Mouse (Mus musculus) gastrocnemius, adult 2 months (tissue): ENCODE measurements at regions not wholly inside any gene's neighbourhood (a gene's known extent, or its start where the extent isn't known, plus 50 kb on each side); places are given as distances from the start of the nearest gene placed in this dataset.
A peak's percentile ranks its signal among the peaks of the same experiment; 100 is the strongest.

Experiments used
- DNase-seq: peaks from one replicate; pipeline ENCODE4 v3.0.0; 2022
- H3K27ac ChIP-seq: fragments of 200-600 bp; 2 replicates; pipeline ENCODE4 v1.8.1; 2022; ENCODE audit warnings: mild to moderate bottlenecking
- H3K4me3 ChIP-seq: fragments of 200-600 bp; 2 replicates; pipeline ENCODE4 v1.8.1; 2022; ENCODE audit warnings: mild to moderate bottlenecking, moderate library complexity
- CTCF ChIP-seq: fragments of 200-600 bp; IDR thresholded peaks from 2 replicates; pipeline ENCODE4 v1.8.1; 2022; ENCODE audit warnings: antibody characterized with exemption, mild to moderate bottlenecking, moderate library complexity
- intact Hi-C: fragments of 180-260 bp; cut with DNase I; formaldehyde crosslinking; loops from one replicate; pipeline ENCODE4 v1.15.1; 2025

DNA sequence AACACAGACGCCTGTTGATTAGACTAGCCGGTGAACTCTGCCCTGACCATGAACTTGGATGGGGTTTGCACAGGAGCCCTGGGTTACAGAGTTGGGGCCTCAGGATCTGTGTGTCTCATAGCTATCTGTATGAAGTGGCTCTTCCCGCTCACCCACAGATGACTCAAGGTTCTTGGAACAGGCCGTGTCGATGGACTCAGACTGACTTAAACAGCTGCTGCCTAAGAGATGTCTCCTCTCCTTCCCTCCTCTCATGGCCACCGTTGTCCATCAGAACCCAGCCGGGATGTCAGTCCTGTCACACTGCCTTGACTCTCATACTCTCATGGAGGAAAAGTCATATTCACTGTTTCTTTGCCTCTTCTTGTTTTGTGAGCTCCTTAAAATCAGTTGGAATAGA, 121.2 kb upstream of the Tgfbr2 start:
- Histone ChIP-seq H3K4me3 (no peak overlapping the region), H3K27ac (no peak overlapping the region)
- no peak for DNase-seq
- no peak for TF ChIP-seq CTCF
- intact Hi-C loops, result no loop called here

- TF ChIP-seq CTCF, result no peak
- intact Hi-C loops, result no loop called here
- no peak overlapping the region for H3K4me3 ChIP-seq
- DNase-seq, result no peak
- no peak overlapping the region for H3K27ac ChIP-seq
Observed at GRCm38 (mm10) chr9:116294073-116294472, 118.9 kb upstream of the Tgfbr2 start.

GRCm38 (mm10) chr9:116293110-116293509, 118.0 kb upstream of the Tgfbr2 start:
- peak; percentile 40 for DNase-seq
- H3K4me3 ChIP-seq, result no peak overlapping the region
- intact Hi-C loops, result no loop called here
- TF ChIP-seq CTCF, result no peak
- peak overlapping the region; percentile 24; the same call in 1 of the 2 replicates for H3K27ac ChIP-seq

GRCm38 (mm10) chr9:116291624-116292023, 116.5 kb upstream of the Tgfbr2 start:
- Histone ChIP-seq H3K4me3 (no peak overlapping the region), H3K27ac (no peak overlapping the region)
- intact Hi-C loops, result no loop called here
- no peak for DNase-seq
- TF ChIP-seq CTCF, result no peak

DNA sequence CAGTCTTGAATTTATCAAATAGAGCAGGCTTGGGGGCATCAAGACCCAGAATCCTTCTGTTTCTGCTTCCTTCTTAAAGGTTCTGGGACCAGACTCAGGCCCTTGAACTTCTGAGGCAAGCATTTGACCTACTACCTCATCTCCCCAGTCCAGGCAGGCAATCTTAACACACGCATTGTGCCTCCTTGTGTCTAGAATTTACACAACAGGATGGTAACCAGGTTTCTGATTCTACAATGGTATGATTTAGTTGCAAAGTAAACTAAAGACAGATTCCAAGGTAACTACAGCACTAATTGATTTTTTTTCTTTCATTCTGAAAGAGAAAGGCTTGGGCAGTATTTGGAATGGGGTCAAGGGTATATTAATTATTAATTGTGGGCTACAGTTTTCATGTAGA, 115.7 kb upstream of the Tgfbr2 start:
- intact Hi-C loops, result no loop called here
- no peak for DNase-seq
- no peak overlapping the region for H3K4me3 ChIP-seq
- H3K27ac ChIP-seq, result no peak overlapping the region
- no peak for TF ChIP-seq CTCF

GRCm38 (mm10) chr9:116285691-116286431, 110.7 kb upstream of the Tgfbr2 start:
- DNase-seq, result no peak
- Histone ChIP-seq H3K27ac (no peak overlapping the region; the same call in 1 of the 2 replicates), H3K4me3 (no peak overlapping the region)
- TF ChIP-seq CTCF, result no peak
- intact Hi-C loops, result no loop called here

- DNase-seq, result no peak
- Histone ChIP-seq H3K27ac (no peak overlapping the region), H3K4me3 (no peak overlapping the region)
- no peak for TF ChIP-seq CTCF
- intact Hi-C loops, result no loop called here
Observed at GRCm38 (mm10) chr9:116283790-116284526, 108.8 kb upstream of the Tgfbr2 start.

- no peak for DNase-seq
- Histone ChIP-seq H3K4me3 (no peak overlapping the region), H3K27ac (no peak overlapping the region)
- intact Hi-C loops, result no loop called here
- no peak for TF ChIP-seq CTCF
Observed at GRCm38 (mm10) chr9:116281654-116282053, 106.5 kb upstream of the Tgfbr2 start.

GRCm38 (mm10) chr9:116280146-116280545, 105.0 kb upstream of the Tgfbr2 start:
- no peak for DNase-seq
- H3K4me3 ChIP-seq, result no peak overlapping the region
- intact Hi-C loops, result no loop called here
- TF ChIP-seq CTCF, result no peak
- no peak overlapping the region for H3K27ac ChIP-seq

- H3K27ac ChIP-seq, result peak overlapping the region; percentile 49
- no peak for TF ChIP-seq CTCF
- no peak for DNase-seq
- H3K4me3 ChIP-seq, result no peak overlapping the region
- intact Hi-C loops, result no loop called here
Observed at GRCm38 (mm10) chr9:116278862-116279261, 103.7 kb upstream of the Tgfbr2 start.

DNA sequence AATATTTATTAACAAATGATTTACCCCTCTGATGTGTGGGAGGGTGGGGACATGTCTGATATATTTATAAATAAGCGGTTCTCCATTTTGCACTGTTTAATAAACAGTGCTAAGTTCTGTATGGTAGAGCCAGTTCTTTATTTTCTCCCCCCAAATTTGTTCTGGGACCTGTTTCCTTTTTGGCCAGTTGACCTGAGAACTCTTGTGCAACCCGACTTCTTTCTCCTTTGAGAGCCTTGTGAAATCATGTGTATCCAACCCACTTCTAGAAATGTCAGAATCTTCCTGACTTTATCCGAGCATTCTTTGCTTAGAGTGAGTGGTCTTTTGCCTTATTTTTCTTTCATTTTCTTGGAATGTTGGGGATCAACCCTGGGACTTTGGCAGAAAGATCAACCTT, 102.6 kb upstream of the Tgfbr2 start:
- intact Hi-C loops, result no loop called here
- no peak for DNase-seq
- peak overlapping the region; percentile 41 for H3K27ac ChIP-seq
- TF ChIP-seq CTCF, result no peak
- no peak overlapping the region for H3K4me3 ChIP-seq

DNA sequence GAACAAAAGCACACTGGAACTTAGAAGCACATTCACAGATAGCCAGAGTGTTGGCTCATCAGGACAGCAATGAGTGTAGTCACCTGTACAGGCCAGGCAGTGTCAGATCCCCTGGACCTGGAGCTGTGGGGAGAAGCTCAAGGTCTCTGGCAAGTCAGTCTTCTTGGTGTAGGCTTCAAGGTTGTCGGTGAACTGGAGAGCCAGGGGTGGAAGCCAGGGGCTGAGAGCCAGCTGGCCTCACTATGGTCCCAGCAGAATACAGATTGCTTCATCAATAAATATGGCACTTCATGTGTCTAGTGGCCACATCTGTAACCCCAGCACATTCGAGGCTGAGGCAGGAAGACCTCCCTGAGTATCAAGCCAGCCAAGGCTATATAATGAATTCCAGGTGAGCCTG, 101.0 kb upstream of the Tgfbr2 start:
- intact Hi-C loops, result no loop called here
- no peak overlapping the region for H3K4me3 ChIP-seq
- TF ChIP-seq CTCF, result no peak
- peak; percentile 49 for DNase-seq
- H3K27ac ChIP-seq, result no peak overlapping the region

DNA sequence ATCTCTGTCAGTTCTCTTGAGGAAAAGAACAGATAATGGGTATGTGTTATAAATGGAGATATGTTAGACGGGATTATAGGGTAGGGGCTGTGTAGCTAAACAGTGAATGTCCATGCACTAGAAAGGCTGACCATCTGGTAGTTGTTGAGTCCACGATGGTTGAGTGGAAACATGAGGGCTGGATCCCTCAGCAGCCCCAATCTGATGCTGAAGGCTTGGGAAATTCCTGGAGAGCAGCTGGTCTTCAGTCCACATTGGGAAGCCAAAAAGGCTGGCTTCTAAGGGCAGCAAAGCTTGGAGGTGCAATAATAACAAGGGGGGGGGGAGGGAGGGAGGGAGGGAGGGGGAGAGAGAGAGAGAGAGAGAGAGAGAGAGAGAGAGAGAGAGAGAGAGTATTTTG, 97.3 kb upstream of the Tgfbr2 start:
- TF ChIP-seq CTCF, result no peak
- H3K27ac ChIP-seq, result no peak overlapping the region
- intact Hi-C loops, result no loop called here
- no peak overlapping the region for H3K4me3 ChIP-seq
- DNase-seq, result no peak

GRCm38 (mm10) chr9:116270417-116270828, 95.3 kb upstream of the Tgfbr2 start:
- no peak for TF ChIP-seq CTCF
- no peak overlapping the region for H3K4me3 ChIP-seq
- DNase-seq, result peak; percentile 34
- intact Hi-C loops, result no loop called here
- no peak overlapping the region for H3K27ac ChIP-seq
